Mouse (Mus musculus): ENCODE data around the gene Myo1b. TPM values are rescaled to one million over a fixed set of nuclear protein-coding genes. Genes with fewer than 3 reads are reported as not detected.
A peak's percentile ranks its signal among the peaks of the same experiment; 100 is the strongest.

The Myo1b gene
- polyA plus RNA-seq, 1 experiment from 2014 or later, result 110 TPM

GRCm38 (mm10) chr1:51751006-51751405, 164.9 kb downstream of the Myo1b start:
- 82% methylated on average over 10 of the region's 10 CpGs for WGBS
- Histone ChIP-seq H3K9me3 (ENCODE audit: control insufficient read depth, low read length) (no peaks in the 10 kb centered on the region), H3K9ac (ENCODE audit: low read length) (no peak overlapping the region), H3K27ac (replicated peaks; ENCODE audit: low read depth, low read length) (no peak overlapping the region), H3K27me3 (ENCODE audit: control insufficient read depth, insufficient read depth, low read length) (no peaks in the 10 kb centered on the region), H3K4me1 (ENCODE audit: control insufficient read depth, insufficient read depth, low read length) (no peaks in the 10 kb centered on the region), H3K36me3 (ENCODE audit: control insufficient read depth, insufficient read depth, low read length) (peaks cover 11% of the 10 kb centered on the region; the same call in 1 of the 2 replicates), H3K4me3 (ENCODE audit: low read depth, low read length) (no peak overlapping the region), H3K4me2 (ENCODE audit: low read depth, severe bottlenecking) (no peak overlapping the region)
- DNase-seq (ENCODE audit: low spot score) (no peak), ATAC-seq (ENCODE audit: insufficient number of reproducible peaks, low FRiP score, low TSS enrichment, low read depth) (no peak)

GRCm38 (mm10) chr1:51748306-51748705, 167.6 kb downstream of the Myo1b start:
- Histone ChIP-seq H3K9me3 (ENCODE audit: control insufficient read depth, low read length) (no peaks in the 10 kb centered on the region), H3K4me1 (ENCODE audit: control insufficient read depth, insufficient read depth, low read length) (no peaks in the 10 kb centered on the region), H3K27ac (replicated peaks; ENCODE audit: low read depth, low read length) (no peak overlapping the region), H3K27me3 (ENCODE audit: control insufficient read depth, insufficient read depth, low read length) (no peaks in the 10 kb centered on the region), H3K36me3 (ENCODE audit: control insufficient read depth, insufficient read depth, low read length) (peaks cover 4% of the 10 kb centered on the region; the same call in 1 of the 2 replicates), H3K4me3 (ENCODE audit: low read depth, low read length) (no peak overlapping the region), H3K4me2 (ENCODE audit: low read depth, severe bottlenecking) (no peak overlapping the region), H3K9ac (ENCODE audit: low read length) (no peak overlapping the region)
- DNase-seq (ENCODE audit: low spot score) (peak; percentile 14), ATAC-seq (ENCODE audit: insufficient number of reproducible peaks, low FRiP score, low TSS enrichment, low read depth) (no peak)
- WGBS, result 92% methylated on average over 2 of the region's 2 CpGs

- Histone ChIP-seq H3K4me1 (ENCODE audit: control insufficient read depth, insufficient read depth, low read length) (no peaks in the 10 kb centered on the region), H3K4me2 (ENCODE audit: low read depth, severe bottlenecking) (no peak overlapping the region), H3K9ac (ENCODE audit: low read length) (no peak overlapping the region), H3K27ac (replicated peaks; ENCODE audit: low read depth, low read length) (no peak overlapping the region), H3K36me3 (ENCODE audit: control insufficient read depth, insufficient read depth, low read length) (peaks cover 4% of the 10 kb centered on the region; the same call in 1 of the 2 replicates), H3K4me3 (ENCODE audit: low read depth, low read length) (no peak overlapping the region), H3K9me3 (ENCODE audit: control insufficient read depth, low read length) (no peaks in the 10 kb centered on the region), H3K27me3 (ENCODE audit: control insufficient read depth, insufficient read depth, low read length) (no peaks in the 10 kb centered on the region)
- DNase-seq (ENCODE audit: low spot score), result peak; percentile 29
- 35% methylated on average over 12 of the region's 12 CpGs for WGBS
- ATAC-seq (ENCODE audit: insufficient number of reproducible peaks, low FRiP score, low TSS enrichment, low read depth), result no peak
Observed at GRCm38 (mm10) chr1:51747494-51747893, 168.4 kb downstream of the Myo1b start.

- Histone ChIP-seq H3K4me3 (ENCODE audit: low read depth, low read length) (no peak overlapping the region), H3K9ac (ENCODE audit: low read length) (no peak overlapping the region), H3K9me3 (ENCODE audit: control insufficient read depth, low read length) (no peaks in the 10 kb centered on the region), H3K27me3 (ENCODE audit: control insufficient read depth, insufficient read depth, low read length) (no peaks in the 10 kb centered on the region), H3K36me3 (ENCODE audit: control insufficient read depth, insufficient read depth, low read length) (peaks cover 4% of the 10 kb centered on the region; the same call in 1 of the 2 replicates), H3K4me1 (ENCODE audit: control insufficient read depth, insufficient read depth, low read length) (no peaks in the 10 kb centered on the region), H3K4me2 (ENCODE audit: low read depth, severe bottlenecking) (no peak overlapping the region), H3K27ac (replicated peaks; ENCODE audit: low read depth, low read length) (no peak overlapping the region)
- ATAC-seq (ENCODE audit: insufficient number of reproducible peaks, low FRiP score, low TSS enrichment, low read depth), result no peak
- DNase-seq (ENCODE audit: low spot score), result peak; percentile 19
- 93% methylated on average over 15 of the region's 15 CpGs for WGBS
Observed at GRCm38 (mm10) chr1:51746711-51747240, 169.1 kb downstream of the Myo1b start.

- 93% methylated on average over 3 of the region's 3 CpGs for WGBS
- Histone ChIP-seq H3K4me2 (ENCODE audit: low read depth, severe bottlenecking) (no peak overlapping the region), H3K9ac (ENCODE audit: low read length) (no peak overlapping the region), H3K9me3 (ENCODE audit: control insufficient read depth, low read length) (no peaks in the 10 kb centered on the region), H3K27me3 (ENCODE audit: control insufficient read depth, insufficient read depth, low read length) (no peaks in the 10 kb centered on the region), H3K4me3 (ENCODE audit: low read depth, low read length) (no peak overlapping the region), H3K27ac (replicated peaks; ENCODE audit: low read depth, low read length) (no peak overlapping the region), H3K36me3 (ENCODE audit: control insufficient read depth, insufficient read depth, low read length) (peaks cover 4% of the 10 kb centered on the region; the same call in 1 of the 2 replicates), H3K4me1 (ENCODE audit: control insufficient read depth, insufficient read depth, low read length) (no peaks in the 10 kb centered on the region)
- no peak for ATAC-seq (ENCODE audit: insufficient number of reproducible peaks, low FRiP score, low TSS enrichment, low read depth)
- peak; percentile 18 for DNase-seq (ENCODE audit: low spot score)
Observed at GRCm38 (mm10) chr1:51743756-51744425, 172.0 kb downstream of the Myo1b start.

- Histone ChIP-seq H3K36me3 (ENCODE audit: control insufficient read depth, insufficient read depth, low read length) (peaks cover 4% of the 10 kb centered on the region; the same call in 1 of the 2 replicates), H3K27me3 (ENCODE audit: control insufficient read depth, insufficient read depth, low read length) (no peaks in the 10 kb centered on the region), H3K4me2 (ENCODE audit: low read depth, severe bottlenecking) (no peak overlapping the region), H3K4me3 (ENCODE audit: low read depth, low read length) (no peak overlapping the region), H3K9me3 (ENCODE audit: control insufficient read depth, low read length) (no peaks in the 10 kb centered on the region), H3K4me1 (ENCODE audit: control insufficient read depth, insufficient read depth, low read length) (no peaks in the 10 kb centered on the region), H3K27ac (replicated peaks; ENCODE audit: low read depth, low read length) (no peak overlapping the region), H3K9ac (ENCODE audit: low read length) (no peak overlapping the region)
- WGBS, result 100% methylated on average over 1 of the region's 1 CpGs
- DNase-seq (ENCODE audit: low spot score), result peak; percentile 16
- no peak for ATAC-seq (ENCODE audit: insufficient number of reproducible peaks, low FRiP score, low TSS enrichment, low read depth)
Observed at GRCm38 (mm10) chr1:51742586-51742985, 173.3 kb downstream of the Myo1b start.

GRCm38 (mm10) chr1:51740626-51741231, 175.1 kb downstream of the Myo1b start:
- no peaks in the 10 kb centered on the region for H3K27me3 ChIP-seq (ENCODE audit: control insufficient read depth, insufficient read depth, low read length)
- no peak overlapping the region for H3K27ac ChIP-seq (replicated peaks; ENCODE audit: low read depth, low read length)
- 89% methylated on average over 10 of the region's 10 CpGs for WGBS
- H3K36me3 ChIP-seq (ENCODE audit: control insufficient read depth, insufficient read depth, low read length), result peaks cover 4% of the 10 kb centered on the region; the same call in 1 of the 2 replicates
- H3K4me3 ChIP-seq (ENCODE audit: low read depth, low read length), result no peak overlapping the region
- DNase-seq (ENCODE audit: low spot score) (peak; percentile 21), ATAC-seq (ENCODE audit: insufficient number of reproducible peaks, low FRiP score, low TSS enrichment, low read depth) (no peak)
- no peaks in the 10 kb centered on the region for H3K4me1 ChIP-seq (ENCODE audit: control insufficient read depth, insufficient read depth, low read length)
- no peak overlapping the region for H3K9ac ChIP-seq (ENCODE audit: low read length)
- no peaks in the 10 kb centered on the region for H3K9me3 ChIP-seq (ENCODE audit: control insufficient read depth, low read length)
- no peak overlapping the region for H3K4me2 ChIP-seq (ENCODE audit: low read depth, severe bottlenecking)

- Histone ChIP-seq H3K4me3 (ENCODE audit: low read depth, low read length) (no peak overlapping the region), H3K9ac (ENCODE audit: low read length) (no peak overlapping the region), H3K27ac (replicated peaks; ENCODE audit: low read depth, low read length) (no peak overlapping the region), H3K36me3 (ENCODE audit: control insufficient read depth, insufficient read depth, low read length) (no peaks in the 10 kb centered on the region), H3K9me3 (ENCODE audit: control insufficient read depth, low read length) (no peaks in the 10 kb centered on the region), H3K27me3 (ENCODE audit: control insufficient read depth, insufficient read depth, low read length) (no peaks in the 10 kb centered on the region), H3K4me2 (ENCODE audit: low read depth, severe bottlenecking) (no peak overlapping the region), H3K4me1 (ENCODE audit: control insufficient read depth, insufficient read depth, low read length) (no peaks in the 10 kb centered on the region)
- 87% methylated on average over 5 of the region's 5 CpGs for WGBS
- peak; percentile 18 for DNase-seq (ENCODE audit: low spot score)
- no peak for ATAC-seq (ENCODE audit: insufficient number of reproducible peaks, low FRiP score, low TSS enrichment, low read depth)
Observed at GRCm38 (mm10) chr1:51739252-51739852, 176.5 kb downstream of the Myo1b start.

All from limb, embryonic 11.5 days (tissue).